Mouse (Mus musculus): ENCODE measurements around the gene Hrh1. TPM values are rescaled to one million over a fixed set of nuclear protein-coding genes. Genes with fewer than 3 reads are reported as not detected.

Gene Hrh1
- polyA plus RNA-seq, 1 experiment from 2014 or later = 1.0 TPM

Other genes starting within 250 kb of the Hrh1 start
- gene Slc6a1, start 115.3 kb upstream of the Hrh1 start, polyA plus RNA-seq (2015; fragmentation: Nextera tagmentation; extraction: Ambion mirVana) = 130 and 150 TPM in 2 replicates
- 16.7 and 19.9 TPM in 2 replicates for gene Atg7, start 245.2 kb downstream of the Hrh1 start, polyA plus RNA-seq (2015; fragmentation: Nextera tagmentation; extraction: Ambion mirVana)

Measured in hindbrain, embryonic 15.5 days (tissue).